Mouse (Mus musculus) gastrocnemius, postnatal 14 days (tissue): ENCODE measurements around the gene Snai3. TPM values are rescaled to one million over a fixed set of nuclear protein-coding genes. Genes with fewer than 3 reads are reported as not detected.

Experiments used
- DNase-seq: peaks from one replicate; pipeline ENCODE4 v3.0.0; 2021; ENCODE audit warnings: mixed read lengths
- intact Hi-C: fragments of 180-260 bp; cut with DNase I; formaldehyde crosslinking; loops from one replicate; pipeline ENCODE4 v1.15.1; 2025; ENCODE audit warnings: low total_unique reads
- total RNA-seq, 2 experiments: library from RNA; stranded (reverse); gene quantifications; 2 replicates each; pipeline ENCODE4 v1.2.3; 2021

Snai3 gene
- total RNA-seq, 2 experiments from 2014 or later: 3.1 to 4.1 TPM

DNA sequence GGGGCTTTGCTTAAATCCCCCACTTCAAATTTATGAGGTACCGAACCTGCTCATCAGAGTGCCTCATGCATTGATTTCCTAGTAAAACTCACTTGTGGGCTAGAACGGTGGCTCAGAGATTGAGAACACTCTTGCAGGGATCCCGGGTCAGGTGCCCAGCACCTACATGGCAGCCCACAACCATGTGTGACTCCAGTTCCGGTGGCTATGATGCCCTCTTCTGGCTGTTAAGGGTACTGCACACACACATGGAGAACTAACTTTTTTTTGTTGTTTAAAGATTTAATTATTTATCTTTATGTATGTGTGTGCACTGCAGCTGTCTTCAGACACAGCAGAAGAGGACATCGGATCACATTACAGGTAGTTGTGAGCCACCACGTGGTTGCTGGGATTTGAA, 25.2 kb downstream of the Snai3 start:
- no peak for DNase-seq
- intact Hi-C loops: loop anchor here (10.0 kb wide), 1 partner anchor 161 kb away; no protein-coding TSS in a partner anchor

- intact Hi-C loops: loop anchor here (10.0 kb wide), 1 partner anchor 159 kb away; no protein-coding TSS in a partner anchor
- no peak for DNase-seq
Observed at GRCm38 (mm10) chr8:122433269-122433905, 27.1 kb downstream of the Snai3 start.

DNA sequence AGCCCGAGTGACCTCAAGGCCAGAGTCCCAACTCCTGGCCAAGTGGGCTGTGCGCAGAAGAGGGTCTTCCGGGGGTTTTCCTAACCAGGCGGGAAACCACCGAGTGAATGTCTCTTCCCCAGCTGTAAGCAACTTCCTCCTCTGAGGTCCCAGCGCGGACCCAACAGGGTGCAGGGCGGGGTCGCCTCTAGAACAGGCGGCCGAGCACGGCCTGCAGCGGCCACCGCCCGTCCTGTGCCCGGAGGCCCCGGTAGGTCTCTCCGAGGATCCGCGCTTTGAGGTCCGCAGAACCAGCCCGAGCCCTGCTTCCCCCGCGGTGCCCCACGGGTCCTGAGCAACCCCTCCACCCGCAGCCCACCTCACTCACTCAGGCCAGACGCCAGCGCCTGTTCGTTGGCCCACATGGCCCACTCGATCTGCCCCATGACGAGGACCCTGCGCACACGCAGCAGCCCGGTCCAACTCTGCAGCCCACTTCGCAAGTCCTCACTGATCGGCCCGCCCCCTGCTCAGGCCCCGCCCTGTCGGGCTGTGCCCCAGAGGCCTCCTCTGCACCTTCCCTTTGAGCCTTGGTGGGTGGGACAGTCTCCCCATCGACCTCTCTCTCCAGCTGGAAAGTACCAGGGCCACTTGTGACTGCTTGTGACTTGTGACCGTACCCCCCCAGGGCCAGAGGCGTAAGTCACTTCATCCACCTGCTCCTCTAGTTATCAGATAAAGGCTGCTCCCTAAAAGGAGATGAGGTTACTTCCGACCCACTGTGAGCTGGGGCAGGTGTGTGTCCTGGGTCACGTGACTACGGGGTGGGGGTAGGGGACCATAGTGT, 27.9 kb downstream of the Snai3 start, which contains the start of gene Cyba:
Gene Cyba, minus strand, starts transcription at position 488 of the 826 bp plus-strand sequence.
- intact Hi-C loops: loop anchor here (10.0 kb wide), 1 partner anchor 158 kb away; no protein-coding TSS in a partner anchor
- DNase-seq: peak; percentile 79

DNA sequence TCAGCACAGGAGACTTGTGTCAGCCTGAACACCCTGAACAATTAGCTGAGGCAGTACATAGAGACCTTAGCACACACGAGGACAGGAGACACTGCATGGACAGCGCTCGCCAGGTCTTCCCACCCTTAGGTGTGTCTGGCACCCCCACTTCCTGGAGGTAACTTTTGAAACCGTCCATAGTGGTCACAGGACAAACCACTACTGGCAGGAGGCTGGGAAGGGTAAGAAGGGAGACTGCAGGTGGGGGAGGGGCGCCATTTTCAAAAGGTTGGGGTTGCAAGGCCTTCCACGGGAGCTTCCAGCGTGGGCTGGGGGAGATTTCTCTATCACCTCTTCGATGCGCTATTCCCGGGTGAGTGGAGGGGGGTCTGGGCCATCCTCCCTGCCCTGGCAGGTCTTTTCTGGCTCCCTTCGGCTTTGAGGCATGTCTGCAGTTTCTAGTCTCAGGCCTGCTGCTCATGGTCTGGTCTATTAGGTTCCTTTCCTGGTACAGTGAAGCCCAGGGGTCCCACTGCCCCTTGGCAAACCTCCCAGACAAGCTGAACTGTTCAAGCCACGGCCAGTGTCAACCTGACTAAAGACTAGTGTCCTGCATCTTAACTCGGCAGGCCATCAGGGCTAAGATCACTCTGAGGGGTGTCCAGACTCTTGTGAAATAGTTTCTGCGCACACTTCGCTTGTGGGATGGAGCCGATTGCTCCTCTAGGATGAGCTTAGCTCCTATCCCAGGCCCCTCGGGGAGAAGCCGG, 28.7 kb downstream of the Snai3 start:
- intact Hi-C loops: loop anchor here (10.0 kb wide), 1 partner anchor 157 kb away; no protein-coding TSS in a partner anchor
- no peak for DNase-seq

GRCm38 (mm10) chr8:122430646-122431045, 29.9 kb downstream of the Snai3 start:
- no peak for DNase-seq
- intact Hi-C loops: loop anchor here (10.0 kb wide), 1 partner anchor 156 kb away; no protein-coding TSS in a partner anchor

- intact Hi-C loops: loop anchor here (10.0 kb wide), 1 partner anchor 155 kb away; no protein-coding TSS in a partner anchor
- no peak for DNase-seq
Observed at GRCm38 (mm10) chr8:122430058-122430636, 30.4 kb downstream of the Snai3 start.

GRCm38 (mm10) chr8:122428163-122428562, 32.4 kb downstream of the Snai3 start:
- no peak for DNase-seq
- intact Hi-C loops: no loop called here

GRCm38 (mm10) chr8:122427607-122428006, 32.9 kb downstream of the Snai3 start:
- intact Hi-C loops: no loop called here
- no peak for DNase-seq

GRCm38 (mm10) chr8:122426145-122426544, 34.4 kb downstream of the Snai3 start:
- intact Hi-C loops: no loop called here

GRCm38 (mm10) chr8:122423659-122424058, 36.9 kb downstream of the Snai3 start:
- intact Hi-C loops: no loop called here
- no peak for DNase-seq

More at GRCm38 (mm10) chr8:122426145-122426544, 34.4 kb downstream of the Snai3 start:
- DNase-seq: no peak

DNA sequence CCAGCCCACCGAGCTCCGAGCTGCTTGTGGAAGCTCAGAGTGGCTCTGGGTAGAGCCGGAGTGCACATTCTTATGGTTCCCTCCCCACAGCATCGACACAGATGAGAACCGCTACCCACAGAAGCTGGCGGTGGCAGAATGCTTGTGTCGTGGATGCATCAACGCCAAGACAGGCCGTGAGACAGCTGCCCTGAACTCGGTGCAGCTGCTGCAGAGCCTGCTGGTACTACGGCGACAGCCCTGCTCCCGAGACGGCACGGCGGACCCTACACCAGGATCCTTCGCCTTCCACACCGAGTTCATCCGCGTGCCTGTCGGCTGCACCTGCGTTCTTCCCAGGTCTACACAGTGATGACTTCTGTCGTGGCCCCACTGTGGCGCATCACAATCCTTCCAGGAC, 37.3 kb downstream of the Snai3 start:
- DNase-seq: no peak
- intact Hi-C loops: no loop called here

DNA sequence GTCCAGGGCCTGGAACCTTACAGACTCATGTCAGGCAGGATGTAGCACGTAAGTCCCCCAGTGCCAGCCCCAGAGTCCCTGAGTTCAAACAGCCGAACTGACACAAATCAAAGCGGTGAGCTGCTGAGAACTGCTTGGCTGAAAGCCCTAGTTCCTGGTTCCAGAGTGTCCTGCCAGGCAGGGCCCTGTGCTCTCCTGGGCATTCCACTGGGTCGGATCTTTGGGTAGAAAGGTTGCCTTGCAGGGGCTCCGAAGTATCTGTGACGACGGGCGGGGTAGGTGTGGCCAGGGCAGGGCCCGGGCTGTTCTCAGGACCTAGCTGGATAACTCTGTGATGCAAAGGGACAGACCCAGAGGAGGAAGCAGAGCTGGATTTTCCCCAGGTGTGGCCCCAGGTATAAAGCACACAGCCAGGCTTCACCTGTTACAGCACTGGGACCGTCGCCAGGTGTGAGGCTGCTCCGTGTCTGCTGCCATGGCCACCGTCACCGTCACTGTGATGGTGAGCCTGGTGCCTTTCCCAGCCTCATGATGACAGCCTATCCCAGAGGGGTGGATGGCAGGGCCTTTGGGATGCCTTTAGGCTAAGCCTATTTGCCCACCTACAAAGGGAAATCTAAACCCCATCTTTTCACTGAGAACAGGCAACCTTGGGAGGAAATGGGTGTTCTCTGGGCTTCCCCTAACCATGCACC, 39.0 kb downstream of the Snai3 start, which contains the start of gene Il17c:
Gene Il17c, plus strand, starts transcription at position 645 of the 695 bp plus-strand sequence.
- intact Hi-C loops: no loop called here
- DNase-seq: no peak

GRCm38 (mm10) chr8:122419881-122420555, 40.5 kb downstream of the Snai3 start:
- intact Hi-C loops: no loop called here
- DNase-seq: no peak

- no peak for DNase-seq
- intact Hi-C loops: no loop called here
Observed at GRCm38 (mm10) chr8:122415554-122415953, 45.0 kb downstream of the Snai3 start.

GRCm38 (mm10) chr8:122414311-122414710, 46.2 kb downstream of the Snai3 start:
- intact Hi-C loops: no loop called here
- DNase-seq: no peak

DNA sequence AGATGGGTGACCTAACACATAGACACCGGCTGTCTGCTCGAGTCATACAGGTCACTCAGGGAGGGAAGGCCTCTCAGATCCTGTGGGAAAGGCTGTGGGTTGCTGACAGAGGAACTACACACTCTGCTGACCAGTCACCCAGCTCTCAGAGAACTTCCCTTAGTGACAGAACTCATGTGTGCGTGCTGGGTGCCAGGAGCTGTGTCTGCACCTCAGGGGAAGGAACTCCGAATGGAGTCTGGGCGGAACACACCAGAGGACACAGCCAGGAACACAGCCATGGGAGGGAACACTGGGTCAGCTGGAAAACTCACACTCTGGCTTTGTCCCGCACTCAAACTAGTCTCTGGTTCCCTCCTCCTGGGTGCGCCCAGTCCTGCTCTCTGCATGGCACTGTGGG, 52.9 kb downstream of the Snai3 start:
- DNase-seq: no peak

GRCm38 (mm10) chr8:122405146-122405805, 55.3 kb downstream of the Snai3 start:
- intact Hi-C loops: no loop called here
- DNase-seq: no peak

More for the DNA sequence above, 52.9 kb downstream of the Snai3 start:
- intact Hi-C loops: no loop called here
